Mouse (Mus musculus) layer of hippocampus, adult 8-10 months (tissue): ENCODE results near the gene Magi1. TPM values are rescaled to one million over a fixed set of nuclear protein-coding genes. Genes with fewer than 3 reads are reported as not detected.

Experiments used
- DNase-seq, 2 experiments: peaks; one replicate each; pipeline ENCODE4 v3.0.0; 2022; ENCODE audit warnings: low spot score in 2 of 2
- total RNA-seq, 4 experiments: library from RNA; stranded (reverse); gene quantifications; 2 replicates each; pipeline ENCODE4 v1.2.4; 2022

The Magi1 gene
- total RNA-seq = 10 to 100 TPM; 48.5 to 57.3 (median 49.5) TPM

DNA sequence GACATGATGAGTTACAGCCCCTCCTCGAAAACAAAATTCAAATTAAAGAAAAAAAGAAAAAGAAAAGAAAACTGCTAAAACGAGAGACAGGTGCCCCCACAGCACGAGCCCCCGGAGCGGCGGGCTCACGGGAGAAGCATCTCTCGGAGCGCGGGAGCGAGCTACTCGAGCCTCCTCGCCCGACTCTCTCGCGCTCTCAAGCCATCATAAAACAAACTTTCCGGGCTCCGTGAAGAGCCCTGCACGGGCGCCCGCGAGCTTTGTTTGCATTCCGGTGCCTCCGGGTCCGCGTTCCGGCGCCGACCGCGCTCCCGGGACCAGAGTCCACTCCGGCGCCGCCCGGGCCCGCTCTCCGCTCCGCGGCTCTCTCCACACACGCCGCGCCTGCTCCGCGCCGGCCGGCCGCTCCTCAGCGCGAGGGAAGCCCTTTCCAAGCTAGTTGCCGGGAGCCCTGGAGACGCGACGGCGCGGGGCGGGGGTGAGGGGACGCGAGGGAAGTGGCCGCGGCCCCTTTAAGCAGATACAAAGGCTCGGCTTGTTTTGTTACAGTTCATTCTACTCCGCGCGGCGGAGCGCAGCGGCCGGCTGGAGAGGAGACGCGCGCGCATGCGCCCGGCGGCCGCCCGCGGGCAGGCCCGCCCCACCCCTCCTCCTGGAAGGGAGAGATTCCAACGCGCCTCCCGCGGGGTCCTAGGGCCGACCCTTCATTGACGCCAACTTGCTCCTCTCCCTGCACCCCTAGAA, at the start of gene Magi1:
Magi1 (minus strand) TSS at position 600 of the 744 bp plus-strand sequence.
- peak; percentile 92 to 93 for DNase-seq

DNA sequence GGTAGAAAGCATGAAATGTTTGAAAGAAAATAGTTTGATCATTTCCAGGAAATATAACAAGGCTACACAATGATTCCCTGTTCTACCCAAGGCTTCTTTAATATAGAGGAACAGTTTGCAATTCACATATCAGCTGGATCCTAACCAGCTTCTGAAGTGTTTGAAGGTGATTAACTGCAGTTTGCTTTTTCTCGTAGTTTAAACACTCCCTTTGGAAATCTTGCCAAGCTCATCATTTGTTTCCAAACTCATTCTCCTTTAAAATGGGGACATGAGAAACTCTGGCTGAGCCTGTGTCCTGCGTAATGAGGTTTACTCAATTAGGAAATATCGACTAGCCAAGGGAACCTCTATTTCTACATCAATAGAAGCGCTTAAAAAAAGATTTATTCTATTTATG, 43.4 kb upstream of the Magi1 start:
- no peak for DNase-seq

GRCm38 (mm10) chr6:94316886-94317285, 33.2 kb upstream of the Magi1 start:
- no peak for DNase-seq

DNA sequence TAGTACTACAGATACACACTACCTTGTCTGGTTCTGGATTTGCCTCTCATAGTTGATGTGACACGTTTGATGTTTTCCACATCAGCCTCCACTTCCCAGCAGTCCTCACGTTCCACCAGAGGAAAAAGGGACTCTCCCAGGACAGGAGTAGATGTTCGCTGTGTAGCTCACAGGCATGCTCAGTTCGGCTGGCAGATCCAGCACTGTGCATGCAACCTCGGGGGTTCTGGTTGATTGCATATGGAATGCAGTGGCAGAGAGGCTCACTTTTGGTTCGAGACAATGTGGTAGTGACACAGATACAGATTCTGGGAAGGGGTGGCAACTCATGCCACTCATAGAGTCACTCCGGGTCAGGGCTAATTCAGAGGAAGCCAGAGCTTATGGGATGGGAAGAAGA, 28.6 kb upstream of the Magi1 start:
- DNase-seq = no peak

GRCm38 (mm10) chr6:94308498-94308897, 24.8 kb upstream of the Magi1 start:
- DNase-seq = no peak

- no peak for DNase-seq
Measured at GRCm38 (mm10) chr6:94303512-94303911, 19.8 kb upstream of the Magi1 start.

- no peak for DNase-seq
Measured at GRCm38 (mm10) chr6:94301804-94302203, 18.1 kb upstream of the Magi1 start.

DNA sequence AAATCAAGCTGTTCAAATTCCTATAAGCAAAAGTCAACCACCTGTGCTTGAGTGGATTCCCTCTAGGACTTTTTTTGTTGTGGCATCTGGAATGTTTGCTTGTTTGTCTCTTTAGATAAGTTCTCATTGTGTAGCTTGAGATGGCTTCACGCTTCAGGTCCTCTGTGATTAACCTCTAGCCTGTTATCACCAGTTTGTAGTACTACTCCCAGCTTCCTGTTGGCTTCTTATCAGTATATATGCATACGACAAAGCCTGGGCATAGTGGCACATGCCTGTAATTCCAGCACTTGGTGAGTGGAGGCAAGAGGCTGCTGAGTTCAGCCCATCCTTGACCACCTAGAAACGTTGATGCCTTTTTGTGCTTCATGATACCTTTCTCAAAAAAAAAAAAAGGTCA, 16.8 kb upstream of the Magi1 start:
- DNase-seq = no peak

DNA sequence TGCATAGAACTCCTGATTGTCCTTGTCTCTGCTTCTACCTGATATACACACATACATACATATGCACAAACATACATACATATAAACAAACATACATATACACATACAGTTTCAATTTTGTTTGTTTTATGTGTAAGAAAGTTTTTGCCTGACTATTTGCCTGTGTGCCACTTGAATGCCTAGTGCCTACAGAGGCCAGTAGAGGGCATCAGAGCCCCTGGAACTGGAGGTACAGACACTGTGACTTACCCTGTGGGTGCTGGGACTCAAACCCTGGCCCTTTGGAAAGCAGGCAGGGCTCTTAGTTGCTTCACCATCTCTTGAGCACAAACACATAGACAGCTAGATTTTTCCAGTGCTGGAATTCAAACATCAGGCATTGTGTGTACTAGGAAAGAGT, 3.7 kb upstream of the Magi1 start:
- DNase-seq = no peak

GRCm38 (mm10) chr6:94286555-94286954, 2.8 kb upstream of the Magi1 start:
- no peak for DNase-seq

- no peak for DNase-seq
Measured at GRCm38 (mm10) chr6:94284089-94284825, 540 bp upstream of the Magi1 start.

GRCm38 (mm10) chr6:94282301-94283241, 1.1 kb downstream of the Magi1 start:
- DNase-seq = no peak

- no peak for DNase-seq
Measured at GRCm38 (mm10) chr6:94281606-94282280, 2.0 kb downstream of the Magi1 start.

DNA sequence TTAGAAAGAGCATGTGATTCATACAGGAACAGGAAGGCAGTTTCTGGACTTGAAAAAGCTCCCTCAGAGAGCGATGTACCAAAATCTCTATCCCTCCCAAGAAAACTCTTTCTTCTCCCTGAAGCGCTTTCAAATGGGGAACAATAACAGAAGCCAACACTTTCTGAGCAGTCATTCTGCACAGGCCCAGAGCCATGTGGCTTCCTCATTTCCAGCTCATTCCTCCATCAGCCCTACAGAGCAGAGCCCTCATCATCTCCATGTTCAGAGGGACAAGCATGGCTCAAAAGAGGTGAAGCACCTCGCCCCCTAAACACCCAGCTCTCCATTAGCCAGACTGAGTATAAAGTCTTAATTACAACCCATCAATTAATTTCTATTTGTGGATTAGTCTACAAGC, 9.8 kb downstream of the Magi1 start:
- no peak for DNase-seq

DNA sequence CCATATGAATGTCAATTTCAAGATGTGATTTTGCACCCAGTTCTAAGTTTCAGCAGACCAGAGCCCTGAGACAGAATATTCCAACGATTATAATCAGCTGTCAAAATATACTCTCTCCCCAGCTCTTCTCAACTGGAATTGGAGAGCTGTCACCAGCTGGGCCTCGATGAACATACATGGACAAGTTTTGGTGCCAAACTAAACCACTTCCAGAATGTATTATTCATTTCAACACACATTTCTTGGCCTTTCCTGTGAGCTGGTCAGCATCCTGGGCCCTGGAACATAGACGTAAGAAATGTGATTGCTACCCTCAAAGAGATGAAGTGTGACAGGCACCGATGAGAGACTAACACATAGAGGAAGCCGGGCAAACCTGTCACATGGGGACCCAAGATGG, 13.7 kb downstream of the Magi1 start:
- DNase-seq = no peak

DNA sequence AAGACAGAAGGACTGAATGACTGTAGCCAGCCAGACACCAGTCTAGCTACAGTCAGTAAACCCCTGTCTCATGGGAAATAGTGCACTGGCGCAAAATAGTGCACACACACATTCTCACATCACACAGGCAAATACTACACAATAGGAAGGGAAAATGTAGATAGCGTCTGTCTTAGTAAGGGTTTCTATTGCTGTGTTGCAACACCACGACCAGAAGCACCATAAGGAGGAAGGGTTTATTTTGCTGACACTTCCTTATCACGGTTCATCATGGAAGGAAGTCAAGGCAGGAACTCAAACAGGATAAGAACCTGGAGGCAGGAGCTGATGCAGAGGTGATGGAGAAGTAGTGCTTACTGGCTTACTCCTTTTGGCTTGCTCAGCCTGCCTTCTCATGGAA, 14.5 kb downstream of the Magi1 start:
- no peak for DNase-seq

DNA sequence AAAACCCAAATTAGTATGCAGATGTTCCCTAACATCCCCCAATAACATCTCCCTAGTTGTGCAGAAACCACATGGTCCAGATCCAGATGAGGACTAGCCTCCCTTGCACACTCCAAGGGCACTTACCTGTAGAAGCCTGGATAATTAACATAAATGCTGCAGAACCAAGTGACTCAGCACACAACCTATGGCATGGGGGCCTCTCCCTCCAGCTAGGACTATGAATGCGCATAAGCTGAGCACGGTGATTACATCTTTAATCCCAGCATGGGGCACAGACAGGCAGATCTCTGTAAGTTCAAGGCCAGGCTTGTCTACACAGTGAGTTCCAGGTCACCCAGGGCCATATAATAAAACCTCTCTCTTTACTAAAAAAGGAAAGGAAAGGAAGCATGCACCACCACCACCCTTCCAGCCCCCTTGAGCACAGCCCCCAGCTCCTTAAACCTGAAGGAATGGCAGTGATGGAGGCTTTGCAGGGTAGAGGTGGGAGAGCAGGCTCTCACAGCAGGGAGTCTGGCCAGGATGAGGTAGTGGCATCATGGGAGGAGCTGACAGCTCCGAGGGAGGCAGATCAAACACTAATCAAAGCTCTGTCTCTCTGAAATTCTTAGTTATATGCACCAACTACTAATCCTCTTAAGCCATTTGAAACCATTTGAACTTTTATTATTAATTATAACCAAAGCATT, 18.3 kb downstream of the Magi1 start:
- DNase-seq = no peak

DNA sequence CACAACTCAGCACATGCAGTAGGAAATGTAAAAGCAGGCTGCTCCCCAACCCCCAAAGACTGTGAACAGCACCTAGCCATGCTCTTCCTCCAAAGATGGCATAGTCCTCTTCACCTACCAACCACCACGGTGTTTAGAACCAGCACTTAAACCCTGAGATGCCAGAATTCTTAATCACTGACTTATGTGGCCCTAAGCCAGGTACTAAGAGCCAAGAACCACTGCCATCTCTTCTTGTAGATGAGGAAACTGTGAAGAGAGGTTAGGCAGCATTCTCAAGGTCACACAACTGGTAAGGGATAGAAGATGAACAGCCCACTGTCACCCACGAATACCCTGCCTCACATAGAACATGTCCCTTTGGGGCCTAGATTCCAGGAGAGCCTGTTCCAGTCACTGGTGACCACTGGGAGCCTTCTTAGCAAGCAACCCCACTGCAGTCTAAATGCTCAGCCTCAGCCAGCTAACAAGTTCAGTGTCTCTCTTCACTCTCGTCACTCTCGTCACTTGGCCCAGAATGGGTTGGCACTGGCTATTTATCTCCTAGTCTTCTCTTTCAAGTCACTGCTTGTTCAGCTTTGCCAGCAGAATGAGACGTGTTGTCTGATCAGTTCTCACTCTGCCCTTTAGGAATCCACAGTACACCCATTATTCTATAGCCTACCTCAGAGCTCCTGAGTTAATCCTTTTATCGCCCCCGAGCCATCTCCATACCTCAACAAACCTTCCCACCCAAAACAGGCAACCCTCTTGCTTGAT, 19.4 kb downstream of the Magi1 start:
- DNase-seq = no peak

- no peak for DNase-seq
Measured at GRCm38 (mm10) chr6:94260831-94261230, 22.9 kb downstream of the Magi1 start.

- no peak for DNase-seq
Measured at GRCm38 (mm10) chr6:94259981-94260380, 23.7 kb downstream of the Magi1 start.
